Mouse (Mus musculus) left cerebral cortex, adult 2 months (tissue): Measurements from ENCODE around the gene Exoc6b. TPM values are rescaled to one million over a fixed set of nuclear protein-coding genes. Genes with fewer than 3 reads are reported as not detected.

ENCODE experiments used
- DNase-seq, 2 experiments: peaks; one replicate each; pipeline ENCODE4 v3.0.0; 2021 to 2022; ENCODE audit warnings: low spot score in 2 of 2, mixed read lengths in 1 of 2; ENCODE audit errors: extremely low spot score in 1 of 2
- H3K27ac ChIP-seq: fragments of 200-600 bp; 2 replicates; pipeline ENCODE4 v1.8.1; 2022
- H3K4me3 ChIP-seq: fragments of 200-600 bp; 2 replicates; pipeline ENCODE4 v1.8.1; 2022
- CTCF ChIP-seq: fragments of 200-600 bp; IDR thresholded peaks from 2 replicates; pipeline ENCODE4 v1.8.1; 2022; ENCODE audit warnings: antibody characterized with exemption, mild to moderate bottlenecking, moderate library complexity
- intact Hi-C: fragments of 180-260 bp; cut with DNase I; formaldehyde crosslinking; loops from one replicate; pipeline ENCODE4 v1.15.1; 2025
- total RNA-seq, 2 experiments: library from RNA; stranded (reverse); gene quantifications; 2 replicates each; pipeline ENCODE4 v1.2.3; 2021

Exoc6b gene
- total RNA-seq, 2 experiments from 2014 or later = 85.0 to 93.3 TPM

- TF ChIP-seq CTCF = no peak
- no peak for DNase-seq
- H3K4me3 ChIP-seq = no peak overlapping the region
- intact Hi-C loops = no loop called here
- no peak overlapping the region for H3K27ac ChIP-seq
Measured at GRCm38 (mm10) chr6:84693204-84693603, 376.1 kb downstream of the Exoc6b start.

GRCm38 (mm10) chr6:84691907-84692306, 377.4 kb downstream of the Exoc6b start:
- no peak overlapping the region for H3K4me3 ChIP-seq
- intact Hi-C loops = no loop called here
- TF ChIP-seq CTCF = no peak

DNA sequence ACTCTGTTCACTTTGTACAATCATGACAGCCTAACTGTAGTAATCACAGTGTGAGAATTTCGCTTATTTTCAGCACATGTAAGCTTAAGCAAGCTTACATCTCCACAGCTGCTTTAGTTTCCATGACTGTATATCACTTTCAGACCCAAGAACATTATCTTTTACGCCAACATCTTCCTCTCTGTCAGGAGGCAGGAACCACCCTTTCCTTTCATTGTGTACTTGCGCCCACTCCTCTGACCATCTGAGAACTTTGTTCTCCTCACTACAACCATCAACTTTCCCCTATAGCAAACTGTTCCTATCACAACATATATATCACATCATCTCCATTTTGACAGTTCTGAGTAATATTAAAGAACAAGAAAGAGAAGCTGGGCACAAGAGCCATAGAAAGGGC, 391.5 kb downstream of the Exoc6b start:
- intact Hi-C loops = no loop called here
- no peak overlapping the region for H3K4me3 ChIP-seq
- H3K27ac ChIP-seq = no peak overlapping the region
- no peak for TF ChIP-seq CTCF
- no peak for DNase-seq

More at GRCm38 (mm10) chr6:84691907-84692306, 377.4 kb downstream of the Exoc6b start:
- H3K27ac ChIP-seq = no peak overlapping the region
- no peak for DNase-seq

GRCm38 (mm10) chr6:84674936-84675335, 394.4 kb downstream of the Exoc6b start:
- no peak overlapping the region for H3K27ac ChIP-seq
- intact Hi-C loops = no loop called here
- H3K4me3 ChIP-seq = no peak overlapping the region
- no peak for TF ChIP-seq CTCF
- DNase-seq = no peak

DNA sequence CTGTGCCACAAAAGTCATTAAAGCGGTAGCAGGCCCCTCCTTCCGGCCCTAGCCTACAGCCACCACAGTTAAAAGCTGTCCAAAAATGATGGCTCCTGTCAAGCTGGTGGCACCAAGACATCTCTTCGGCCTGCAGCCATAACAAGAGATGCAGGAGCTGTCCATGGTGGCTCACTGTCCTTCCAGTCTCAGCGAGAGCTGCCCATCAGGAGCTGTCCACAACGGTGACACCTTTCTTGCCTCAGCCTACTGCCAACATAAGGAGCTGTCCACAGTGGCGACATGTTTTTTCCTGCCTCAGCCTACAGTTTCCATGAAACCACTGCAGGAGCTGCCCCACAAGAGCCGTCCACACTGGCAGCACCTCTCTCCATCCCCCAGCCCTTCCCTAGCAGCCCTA, 395.2 kb downstream of the Exoc6b start:
- no peak for DNase-seq
- Histone ChIP-seq H3K27ac (no peak overlapping the region), H3K4me3 (no peak overlapping the region)
- no peak for TF ChIP-seq CTCF
- intact Hi-C loops = no loop called here

DNA sequence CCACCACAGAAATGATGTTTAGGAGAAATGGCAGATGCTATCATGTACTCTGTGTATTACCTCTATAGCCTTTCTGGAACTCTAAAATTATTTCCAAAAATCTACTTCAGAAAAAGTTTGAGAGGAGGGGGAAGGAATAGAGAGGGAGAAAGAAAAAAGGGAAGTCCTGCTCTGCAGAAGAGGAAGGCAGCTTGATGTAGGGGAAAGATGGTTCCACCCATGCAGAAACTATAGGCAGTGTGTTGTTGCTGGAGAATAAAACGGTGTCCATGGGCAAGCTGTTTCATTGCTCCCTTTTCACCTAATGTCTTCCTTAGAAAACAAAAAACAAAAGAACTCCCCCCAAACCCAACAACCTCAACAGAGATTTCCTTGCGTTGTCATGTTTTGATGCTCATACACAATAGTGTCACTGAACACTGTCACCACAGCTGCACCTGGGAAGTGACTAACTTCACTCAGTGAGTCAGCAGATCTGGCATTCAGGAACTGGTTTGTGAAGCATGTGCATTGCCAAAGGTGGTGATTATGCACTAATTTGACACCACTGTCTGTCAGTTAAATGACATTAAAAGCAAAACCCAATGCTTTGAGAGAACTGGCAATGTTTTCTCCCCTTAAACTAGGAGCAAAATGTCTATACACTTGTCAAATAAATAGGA, 407.7 kb downstream of the Exoc6b start:
- Histone ChIP-seq H3K27ac (no peak overlapping the region), H3K4me3 (no peak overlapping the region)
- TF ChIP-seq CTCF = no peak
- intact Hi-C loops = no loop called here
- no peak for DNase-seq

DNA sequence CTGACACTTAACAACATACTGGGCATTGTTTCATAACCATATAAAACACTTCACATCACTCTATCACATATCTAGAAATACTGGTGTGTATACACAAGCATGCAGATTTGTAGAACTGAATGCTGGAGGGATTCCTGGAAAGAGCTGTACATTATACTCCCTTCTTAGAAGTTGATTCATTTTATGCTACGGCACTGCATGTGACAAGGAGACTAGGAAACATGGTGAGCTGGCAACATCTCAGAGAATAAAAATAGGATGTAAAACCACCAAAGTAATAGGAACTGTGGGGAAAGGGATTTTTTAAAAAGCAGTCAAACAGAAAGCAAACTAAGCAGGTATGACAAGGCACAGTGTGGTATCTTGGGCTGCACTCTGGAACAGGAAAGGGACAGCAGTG, 408.3 kb downstream of the Exoc6b start:
- no peak overlapping the region for H3K27ac ChIP-seq
- no peak overlapping the region for H3K4me3 ChIP-seq
- intact Hi-C loops = no loop called here
- DNase-seq = no peak
- no peak for TF ChIP-seq CTCF

DNA sequence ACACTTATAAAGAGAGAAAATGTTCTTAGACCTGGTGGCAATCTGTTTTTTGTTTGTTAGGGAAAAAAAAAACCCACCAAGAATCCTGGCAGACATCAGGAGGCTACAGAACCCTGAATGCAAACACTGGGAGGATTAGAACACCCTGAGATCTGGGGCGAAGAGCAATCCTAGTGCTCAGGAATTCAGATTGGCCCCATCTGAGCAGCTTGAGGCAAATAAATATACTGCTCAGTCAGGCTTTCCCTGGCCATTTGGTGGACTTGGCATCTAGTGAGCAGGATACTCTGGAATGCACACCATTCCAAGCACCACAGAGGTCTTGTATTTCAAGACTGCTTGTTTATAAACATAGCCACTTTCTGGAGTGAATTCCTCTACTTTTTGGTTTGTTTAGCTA, 412.2 kb downstream of the Exoc6b start:
- intact Hi-C loops = no loop called here

GRCm38 (mm10) chr6:84656680-84657079, 412.6 kb downstream of the Exoc6b start:
- intact Hi-C loops = no loop called here
- Histone ChIP-seq H3K4me3 (no peak overlapping the region), H3K27ac (no peak overlapping the region)
- TF ChIP-seq CTCF = no peak
- DNase-seq = no peak

More for the DNA sequence above, 412.2 kb downstream of the Exoc6b start:
- TF ChIP-seq CTCF = no peak
- H3K27ac ChIP-seq = no peak overlapping the region
- H3K4me3 ChIP-seq = no peak overlapping the region
- no peak for DNase-seq

DNA sequence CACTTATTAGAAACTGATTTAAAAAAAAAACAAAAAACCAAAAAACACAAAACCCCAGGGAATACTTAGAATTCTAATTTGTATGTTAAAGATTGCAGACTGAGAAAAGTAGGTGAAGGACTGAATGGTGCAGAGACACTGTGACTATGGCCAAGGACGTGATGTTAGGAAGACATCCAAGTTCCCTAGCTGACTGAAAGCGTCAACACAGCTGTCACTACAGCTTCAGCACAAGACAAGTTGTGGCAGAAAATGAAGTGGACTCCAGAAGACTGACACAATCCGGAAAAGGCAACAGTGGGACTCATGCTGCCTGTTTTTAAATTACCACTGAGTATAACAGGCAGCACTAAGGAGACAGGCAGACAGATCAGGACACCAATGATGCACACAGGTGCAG, 417.4 kb downstream of the Exoc6b start:
- intact Hi-C loops = no loop called here
- H3K27ac ChIP-seq = no peak overlapping the region
- no peak overlapping the region for H3K4me3 ChIP-seq
- no peak for DNase-seq
- TF ChIP-seq CTCF = no peak

DNA sequence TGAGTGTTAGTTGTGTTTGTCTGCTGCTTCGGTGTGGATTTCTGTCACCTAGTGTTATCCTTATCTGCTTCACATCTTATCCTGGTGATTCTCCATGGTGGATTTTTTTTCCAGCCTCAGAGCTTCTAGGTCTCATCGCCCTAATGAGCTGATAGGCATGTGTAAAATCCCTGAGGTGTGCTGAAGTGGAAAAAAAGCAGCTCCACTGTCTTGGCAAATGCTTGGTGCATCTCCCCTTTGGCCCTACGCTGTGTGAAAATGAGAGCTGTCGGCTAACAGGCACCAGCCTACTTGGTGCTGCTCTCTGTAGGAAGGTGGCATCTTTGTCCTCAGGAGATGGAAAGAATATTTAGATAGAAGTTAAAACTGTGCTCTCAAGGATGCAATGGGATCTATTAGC, 422.1 kb downstream of the Exoc6b start:
- H3K4me3 ChIP-seq = no peak overlapping the region

DNA sequence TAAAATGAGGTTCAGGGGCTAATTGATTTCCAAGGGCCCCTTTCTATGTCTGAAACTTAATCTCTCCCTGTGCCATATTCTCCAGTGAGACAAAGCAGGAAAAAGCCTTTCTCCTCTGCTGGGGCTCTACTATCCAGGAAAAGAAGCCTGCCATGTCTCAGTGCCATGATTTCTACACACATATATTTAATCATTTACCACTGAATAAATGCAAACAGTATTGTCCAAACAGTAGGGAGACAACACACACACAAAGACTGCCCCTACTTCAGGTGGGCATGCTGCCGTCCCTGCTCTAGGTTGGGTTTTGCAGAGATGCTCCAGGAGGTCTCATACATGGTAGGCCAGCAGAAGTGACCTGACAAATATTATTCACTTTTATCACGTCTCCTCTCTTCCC, 422.6 kb downstream of the Exoc6b start:
- intact Hi-C loops = no loop called here
- TF ChIP-seq CTCF = no peak
- Histone ChIP-seq H3K4me3 (no peak overlapping the region), H3K27ac (no peak overlapping the region)
- no peak for DNase-seq

More for the DNA sequence above, 422.1 kb downstream of the Exoc6b start:
- no peak for DNase-seq
- intact Hi-C loops = no loop called here
- no peak overlapping the region for H3K27ac ChIP-seq
- no peak for TF ChIP-seq CTCF

- intact Hi-C loops = no loop called here
- Histone ChIP-seq H3K4me3 (no peak overlapping the region), H3K27ac (no peak overlapping the region)
- DNase-seq = no peak
- TF ChIP-seq CTCF = no peak
Measured at GRCm38 (mm10) chr6:84641062-84641431, 428.3 kb downstream of the Exoc6b start.
